Mouse (Mus musculus): Measurements from ENCODE around the gene Zfp207.
A peak's percentile ranks its signal among the peaks of the same experiment; 100 is the strongest.
"Not testable (repeated sequence)": the region's sequence is repeated elsewhere in the genome, so short reads cannot be mapped to it uniquely, and the experiment has no call there.

Gene Zfp207

GRCm38 (mm10) chr11:80417085-80417484, 34.0 kb downstream of the Zfp207 start:
- no peak for DNase-seq

- no peak for DNase-seq
These were observed 36.7 kb downstream of the Zfp207 start for GRCm38 (mm10) chr11:80419743-80420142.

GRCm38 (mm10) chr11:80420202-80420984, 37.3 kb downstream of the Zfp207 start:
- no peak for DNase-seq

GRCm38 (mm10) chr11:80421421-80422047, 38.5 kb downstream of the Zfp207 start:
- no peak for DNase-seq

- no peak for DNase-seq
These were observed 41.6 kb downstream of the Zfp207 start for GRCm38 (mm10) chr11:80424691-80425090.

GRCm38 (mm10) chr11:80425247-80425778, 42.2 kb downstream of the Zfp207 start:
- no peak for DNase-seq

- not testable (repeated sequence) for DNase-seq
These were observed 43.1 kb downstream of the Zfp207 start for GRCm38 (mm10) chr11:80426029-80426813.

GRCm38 (mm10) chr11:80428381-80429008, 45.4 kb downstream of the Zfp207 start, which contains the start of gene Psmd11:
Psmd11 (plus strand) TSS chr11:80428615.
- DNase-seq: peak; percentile 97 to 98

- peak; percentile 13 to 63 for DNase-seq
These were observed 46.0 kb downstream of the Zfp207 start for GRCm38 (mm10) chr11:80429009-80429475.

GRCm38 (mm10) chr11:80429500-80430166, 46.6 kb downstream of the Zfp207 start:
- peak in 1 of 2 experiments; percentile 14 for DNase-seq

GRCm38 (mm10) chr11:80430366-80430910, 47.4 kb downstream of the Zfp207 start:
- DNase-seq: peak; percentile 17 to 63

GRCm38 (mm10) chr11:80446916-80447315, 63.8 kb downstream of the Zfp207 start:
- peak in 1 of 2 experiments; percentile 23 for DNase-seq

- no peak for DNase-seq
These were observed 66.8 kb downstream of the Zfp207 start for GRCm38 (mm10) chr11:80449859-80450258.

- DNase-seq: no peak
These were observed 69.2 kb downstream of the Zfp207 start for GRCm38 (mm10) chr11:80452242-80452641.

- DNase-seq: no peak
These were observed 70.1 kb downstream of the Zfp207 start for GRCm38 (mm10) chr11:80453198-80453597.
